Mouse (Mus musculus) heart, embryonic 14.5 days (tissue): ENCODE measurements around the gene Macrod1. TPM values are rescaled to one million over a fixed set of nuclear protein-coding genes. Genes with fewer than 3 reads are reported as not detected.

Source experiments
- ATAC-seq: fragments of 200-750 bp; cut with Nextera tagmentation; 2 replicates; pipeline ENCODE4 v1.8.0; 2017; ENCODE audit warnings: low read depth, moderate TSS enrichment; ENCODE audit not compliant: insufficient number of reproducible peaks, insufficient read depth, low FRiP score
- H3K27ac ChIP-seq, 2 experiments: fragments of 200-500 bp in 1 of 2; fragments of 300-500 bp in 1 of 2; sonication (generic) in 1 of 2; replicated peaks in 1 of 2; 2 replicates each; pipeline ENCODE4 v1.5.1; 2012 to 2014; ENCODE audit warnings: low read depth in 2 of 2, low read length in 2 of 2, control low read depth in 1 of 2, mild to moderate bottlenecking in 1 of 2, mixed read lengths in 1 of 2; ENCODE audit not compliant: control insufficient read depth in 1 of 2, insufficient read depth in 1 of 2
- H3K27me3 ChIP-seq: fragments of 300-500 bp; sonication (generic); 2 replicates; pipeline ENCODE4 v1.6.1; 2014; ENCODE audit warnings: mild to moderate bottlenecking, low read length, control low read depth; ENCODE audit not compliant: control insufficient read depth, insufficient read depth
- H3K36me3 ChIP-seq: fragments of 300-500 bp; sonication (generic); 2 replicates; pipeline ENCODE4 v1.6.1; 2014; ENCODE audit warnings: mild to moderate bottlenecking, control low read depth, low read length, mixed read lengths; ENCODE audit not compliant: control insufficient read depth, insufficient read depth
- H3K4me1 ChIP-seq, 2 experiments: fragments of 200-500 bp in 1 of 2; fragments of 300-500 bp in 1 of 2; sonication (generic) in 1 of 2; 2 replicates each; pipeline ENCODE4 v1.6.1; 2012 to 2014; ENCODE audit warnings: low read length in 2 of 2, control low read depth in 1 of 2, mixed read lengths in 1 of 2; ENCODE audit not compliant: control insufficient read depth in 2 of 2, insufficient read depth in 2 of 2
- H3K4me2 ChIP-seq: fragments of 300-500 bp; sonication (generic); 2 replicates; pipeline ENCODE4 v1.6.1; 2014; ENCODE audit warnings: mild to moderate bottlenecking, low read length
- H3K4me3 ChIP-seq, 2 experiments: fragments of 200-500 bp in 1 of 2; fragments of 300-500 bp in 1 of 2; sonication (generic) in 1 of 2; 2 replicates each; pipeline ENCODE4 v1.5.1; 2012 to 2014; ENCODE audit warnings: low read length in 2 of 2, mild to moderate bottlenecking in 2 of 2, control low read depth in 1 of 2, low read depth in 1 of 2, moderate library complexity in 1 of 2; ENCODE audit not compliant: control insufficient read depth in 1 of 2, insufficient read depth in 1 of 2
- H3K9ac ChIP-seq: fragments of 300-500 bp; sonication (generic); 2 replicates; pipeline ENCODE4 v1.6.1; 2014; ENCODE audit warnings: mild to moderate bottlenecking, low read length
- H3K9me3 ChIP-seq: fragments of 300-500 bp; sonication (generic); 2 replicates; pipeline ENCODE4 v1.6.1; 2016; ENCODE audit warnings: low read length, control low read depth; ENCODE audit not compliant: control insufficient read depth
- WGBS: fragments of 180-500 bp; shearing (Covaris S2); extraction: QIAGEN DNeasy Blood & Tissue Kit; methylation state at CpG from one replicate; pipeline ENCODE4 v1.1.7; 2014; 5-methylcytosine and 5-hydroxymethylcytosine counted together
- polyA plus RNA-seq: library from polyadenylated mRNA; unstranded; fragments of >200 nt; fragmentation: Nextera tagmentation; extraction: Ambion mirVana; gene quantifications from 2 replicates; pipeline ENCODE4 v1.2.1, GENCODE M21; 2014

The Macrod1 gene
- polyA plus RNA-seq, 1 experiment from 2014 or later, result 53.0 TPM

- Histone ChIP-seq H3K4me1 (no peaks in the 10 kb centered on the region), H3K27ac (no peak overlapping the region), H3K36me3 (peaks cover 63% of the 10 kb centered on the region), H3K9me3 (no peaks in the 10 kb centered on the region), H3K4me3 (no peak overlapping the region), H3K4me2 (no peak overlapping the region), H3K9ac (no peak overlapping the region), H3K27me3 (no peaks in the 10 kb centered on the region)
- 86% methylated on average over 6 of the region's 6 CpGs for WGBS
- no peak for ATAC-seq
Measured at GRCm38 (mm10) chr19:7226511-7226914, 169.9 kb downstream of the Macrod1 start.

- H3K27ac ChIP-seq, result no peak overlapping the region
- peaks cover 85% of the 10 kb centered on the region for H3K36me3 ChIP-seq
- H3K4me2 ChIP-seq, result no peak overlapping the region
- H3K4me1 ChIP-seq, result peaks cover 0 to 13% of the 10 kb centered on the region in 2 experiments; a peak in 2 of 4 replicates
- peaks cover 5% of the 10 kb centered on the region; the same call in 1 of the 2 replicates for H3K9me3 ChIP-seq
- no peak for ATAC-seq
- no peak overlapping the region for H3K9ac ChIP-seq
- no peak overlapping the region for H3K4me3 ChIP-seq
- 64% methylated on average over 8 of the region's 8 CpGs for WGBS
- no peaks in the 10 kb centered on the region for H3K27me3 ChIP-seq
Measured at GRCm38 (mm10) chr19:7234537-7235221, 178.1 kb downstream of the Macrod1 start.

GRCm38 (mm10) chr19:7235461-7235860 is 178.9 kb downstream of the Macrod1 start:
- no peak for ATAC-seq
- Histone ChIP-seq H3K27me3 (no peaks in the 10 kb centered on the region), H3K9ac (no peak overlapping the region), H3K4me3 (no peak overlapping the region), H3K4me2 (no peak overlapping the region), H3K9me3 (peaks cover 5% of the 10 kb centered on the region; the same call in 1 of the 2 replicates), H3K27ac (no peak overlapping the region), H3K36me3 (peaks cover 77% of the 10 kb centered on the region), H3K4me1 (peaks cover 2 to 18% of the 10 kb centered on the region in 2 experiments)
- 93% methylated on average over 9 of the region's 9 CpGs for WGBS

GRCm38 (mm10) chr19:7236011-7236410 is 179.4 kb downstream of the Macrod1 start:
- H3K9me3 ChIP-seq, result peaks cover 5% of the 10 kb centered on the region; the same call in 1 of the 2 replicates
- no peak overlapping the region for H3K9ac ChIP-seq
- H3K36me3 ChIP-seq, result peaks cover 71% of the 10 kb centered on the region
- H3K27me3 ChIP-seq, result no peaks in the 10 kb centered on the region
- 94% methylated on average over 2 of the region's 2 CpGs for WGBS
- H3K4me3 ChIP-seq, result no peak overlapping the region
- H3K4me2 ChIP-seq, result no peak overlapping the region
- H3K27ac ChIP-seq, result no peak overlapping the region
- peaks cover 2 to 18% of the 10 kb centered on the region in 2 experiments for H3K4me1 ChIP-seq
- no peak for ATAC-seq

- Histone ChIP-seq H3K4me1 (peaks cover 2 to 21% of the 10 kb centered on the region in 2 experiments), H3K9ac (no peak overlapping the region), H3K27me3 (no peaks in the 10 kb centered on the region), H3K36me3 (peaks cover 64% of the 10 kb centered on the region), H3K27ac (no peak overlapping the region), H3K4me2 (no peak overlapping the region), H3K9me3 (peaks cover 5% of the 10 kb centered on the region; the same call in 1 of the 2 replicates), H3K4me3 (no peak overlapping the region)
- ATAC-seq, result no peak
- WGBS, result 82% methylated on average over 4 of the region's 4 CpGs
Measured at GRCm38 (mm10) chr19:7236742-7237141, 180.1 kb downstream of the Macrod1 start.

GRCm38 (mm10) chr19:7239574-7239973 is 183.0 kb downstream of the Macrod1 start:
- Histone ChIP-seq H3K4me1 (peaks cover 2 to 21% of the 10 kb centered on the region in 2 experiments), H3K27me3 (no peaks in the 10 kb centered on the region), H3K4me3 (peak overlapping the region; percentile 64 to 79), H3K9ac (peak overlapping the region; percentile 92), H3K27ac (peak overlapping the region in 1 of 2 experiments; percentile 89; a peak in 1 of 4 replicates), H3K36me3 (peaks cover 36% of the 10 kb centered on the region), H3K9me3 (peaks cover 5% of the 10 kb centered on the region; the same call in 1 of the 2 replicates), H3K4me2 (peak overlapping the region; percentile 80)
- 76% methylated on average over 3 of the region's 3 CpGs for WGBS
- no peak for ATAC-seq

GRCm38 (mm10) chr19:7240291-7240690 is 183.7 kb downstream of the Macrod1 start:
- WGBS, result under 1% methylated on average over 13 of the region's 13 CpGs
- H3K4me1 ChIP-seq, result peaks cover 2 to 21% of the 10 kb centered on the region in 2 experiments
- ATAC-seq, result no peak
- H3K9me3 ChIP-seq, result peaks cover 5% of the 10 kb centered on the region; the same call in 1 of the 2 replicates
- H3K4me3 ChIP-seq, result peak overlapping the region; percentile 64 to 79
- H3K27me3 ChIP-seq, result no peaks in the 10 kb centered on the region
- peaks cover 33% of the 10 kb centered on the region for H3K36me3 ChIP-seq
- H3K4me2 ChIP-seq, result peak overlapping the region; percentile 80
- H3K27ac ChIP-seq, result peak overlapping the region; percentile 52 to 89
- peak overlapping the region; percentile 92 for H3K9ac ChIP-seq
